Mouse (Mus musculus) liver, postnatal 0 days (tissue): ENCODE data around the gene Memo1.

Source experiments
- CTCF ChIP-seq: sonication (generic); IDR thresholded peaks from 2 replicates; pipeline ENCODE4 v1.5.1; 2016; ENCODE audit warnings: antibody characterized with exemption, low read depth
- EP300 ChIP-seq: IDR thresholded peaks from 2 replicates; pipeline ENCODE4 v1.6.1; 2016; ENCODE audit warnings: antibody characterized with exemption, low read depth, mild to moderate bottlenecking

- no peak for TF ChIP-seq CTCF
- no peak for TF ChIP-seq EP300
Observed at GRCm38 (mm10) chr17:74242788-74243187, 52.5 kb downstream of the Memo1 start.
